Mouse (Mus musculus): ENCODE results near the gene Med26.

DNA sequence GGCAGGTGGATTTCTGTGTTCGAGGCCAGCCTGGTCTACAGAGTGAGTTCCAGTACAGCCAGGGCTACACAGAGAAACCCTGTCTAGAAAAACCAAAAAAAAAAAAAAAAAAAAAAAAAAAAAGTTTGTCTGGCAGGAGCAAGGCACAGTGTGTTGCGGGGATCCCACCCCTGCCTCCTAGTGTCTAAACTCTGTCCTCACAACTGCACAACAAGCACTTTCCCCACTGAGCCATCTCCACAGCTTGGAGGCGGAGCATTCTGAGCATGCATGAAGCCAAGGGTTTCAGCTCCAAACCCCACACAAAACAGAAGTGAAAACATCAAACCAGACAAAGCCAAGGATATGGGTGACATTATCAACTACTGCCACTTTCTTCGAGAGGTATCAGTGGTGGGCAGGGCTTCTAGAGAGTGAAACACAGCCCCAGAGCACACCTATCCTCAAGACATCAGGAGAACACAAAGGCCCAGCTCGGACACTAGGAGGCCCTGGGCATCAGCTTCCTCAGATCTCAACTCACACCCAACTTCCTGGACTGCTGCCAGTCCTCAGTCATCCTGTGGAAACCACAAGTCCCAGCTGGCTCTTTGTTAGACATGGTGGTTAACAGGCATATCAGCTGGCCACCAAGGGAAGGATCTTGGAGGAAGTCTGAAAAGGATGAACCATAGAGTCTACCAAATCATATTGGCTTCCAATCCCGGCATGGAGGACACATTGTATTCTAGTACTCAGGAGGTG lies 62.4 kb downstream of the Med26 start:
- TF ChIP-seq POLR2A (IDR thresholded peaks at IDR 0.05; ENCODE audit: borderline replicate concordance, insufficient read depth, low read length) = no peak
- no peak for TF ChIP-seq CTCF (IDR thresholded peaks at IDR 0.05; ENCODE audit: borderline replicate concordance, insufficient read depth, low read depth, low read length)

Measured in cerebellum, adult 2 months (tissue).